Mouse (Mus musculus) kidney, adult 10 weeks (tissue): ENCODE results near the gene Tnfsfm13. TPM values are rescaled to one million over a fixed set of nuclear protein-coding genes. Genes with fewer than 3 reads are reported as not detected.

Experiments
- polyA plus RNA-seq: library from polyadenylated mRNA; stranded (reverse); fragments of 350-450 nt; fragmentation: Illumina TruSeq; extraction: RNeasy Lipid Tissue Mini Kit (QIAGEN cat#74804); gene quantifications from one replicate; pipeline ENCODE4 v1.2.3, GENCODE M21; 2014; ENCODE audit warnings: low read depth, low replicate concordance

The Tnfsfm13 gene
- polyA plus RNA-seq: 1.1 TPM

DNA sequence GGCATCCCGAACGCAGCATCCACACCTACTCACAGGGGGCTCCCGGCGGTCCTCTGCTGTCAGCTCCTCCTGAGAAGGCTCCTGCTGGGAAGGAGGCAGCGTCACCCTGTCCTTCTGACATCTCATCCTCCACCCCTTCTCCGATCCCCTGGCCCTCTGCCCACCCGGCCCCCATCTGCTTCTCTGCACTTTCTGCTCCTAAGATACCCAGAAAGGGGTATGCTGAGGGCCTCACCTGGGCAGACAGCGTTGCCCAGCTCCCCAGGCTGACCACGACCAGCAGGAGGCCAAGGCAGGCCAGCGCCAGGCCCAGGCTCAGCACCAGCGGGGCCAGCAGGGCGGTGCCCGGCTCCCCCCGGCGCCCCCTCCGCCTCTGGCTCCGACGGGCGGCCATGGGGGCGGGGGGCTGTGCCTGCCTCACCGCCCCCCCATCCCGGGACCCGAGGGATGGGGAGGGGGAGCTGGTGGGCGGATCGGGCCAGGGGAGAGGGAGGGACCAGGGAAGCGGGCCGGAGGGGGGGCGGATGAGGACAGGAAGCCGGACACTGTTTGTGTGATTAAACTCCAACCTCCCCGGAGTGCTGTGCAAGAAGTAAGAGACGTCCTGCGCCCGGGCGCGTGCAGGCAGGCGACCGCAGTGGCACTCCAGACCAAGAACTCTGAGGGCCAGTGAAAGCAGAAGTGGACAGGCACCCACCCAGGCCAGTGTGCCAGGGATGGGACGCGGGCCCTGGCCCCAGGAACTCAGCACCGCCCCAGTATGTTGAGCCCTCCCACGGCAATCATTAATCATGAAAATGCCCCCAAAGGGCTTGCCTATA lies at the start of gene Tnfsfm13, which contains the start of gene Tnfsf12:
TSS of gene Tnfsfm13 (minus strand) at position 738 of the 821 bp plus-strand sequence.
TSS of gene Tnfsf12 (minus strand) at position 489 of the 821 bp plus-strand sequence.

DNA sequence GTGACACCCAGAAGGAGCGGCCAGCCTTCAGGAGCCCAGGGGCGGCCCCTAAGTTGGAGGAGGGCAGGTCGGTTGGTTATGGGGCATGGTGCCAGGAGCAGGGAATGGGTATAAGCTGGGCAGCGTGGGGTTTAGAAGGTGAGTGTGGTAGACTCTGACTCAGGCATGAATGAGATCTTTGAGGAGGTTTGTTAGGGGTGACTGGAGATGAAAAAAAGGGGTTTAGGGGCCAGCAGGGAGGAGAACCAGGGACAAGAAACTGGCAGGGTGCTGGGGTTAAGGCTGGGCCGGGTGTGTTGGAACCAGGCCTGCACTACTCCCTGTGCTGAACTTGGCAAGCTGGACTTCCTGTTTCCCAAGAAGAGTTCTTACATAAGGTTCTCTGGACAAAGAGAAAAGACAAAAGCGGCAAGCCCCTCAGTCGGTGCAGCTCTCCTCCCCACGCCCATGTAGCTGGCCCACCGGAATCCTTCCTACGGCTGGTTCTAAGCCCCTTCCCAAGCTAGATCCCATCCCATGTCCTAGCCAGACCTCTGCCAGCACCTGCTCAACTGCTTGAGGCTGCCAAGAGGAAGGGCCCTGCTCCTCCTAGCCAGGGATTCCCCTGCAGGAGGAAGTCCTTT lies 10.3 kb downstream of the Tnfsfm13 start, which contains the start of gene Tnfsf13:
TSS of gene Tnfsf13 (minus strand) at position 259 of the 623 bp plus-strand sequence.

DNA sequence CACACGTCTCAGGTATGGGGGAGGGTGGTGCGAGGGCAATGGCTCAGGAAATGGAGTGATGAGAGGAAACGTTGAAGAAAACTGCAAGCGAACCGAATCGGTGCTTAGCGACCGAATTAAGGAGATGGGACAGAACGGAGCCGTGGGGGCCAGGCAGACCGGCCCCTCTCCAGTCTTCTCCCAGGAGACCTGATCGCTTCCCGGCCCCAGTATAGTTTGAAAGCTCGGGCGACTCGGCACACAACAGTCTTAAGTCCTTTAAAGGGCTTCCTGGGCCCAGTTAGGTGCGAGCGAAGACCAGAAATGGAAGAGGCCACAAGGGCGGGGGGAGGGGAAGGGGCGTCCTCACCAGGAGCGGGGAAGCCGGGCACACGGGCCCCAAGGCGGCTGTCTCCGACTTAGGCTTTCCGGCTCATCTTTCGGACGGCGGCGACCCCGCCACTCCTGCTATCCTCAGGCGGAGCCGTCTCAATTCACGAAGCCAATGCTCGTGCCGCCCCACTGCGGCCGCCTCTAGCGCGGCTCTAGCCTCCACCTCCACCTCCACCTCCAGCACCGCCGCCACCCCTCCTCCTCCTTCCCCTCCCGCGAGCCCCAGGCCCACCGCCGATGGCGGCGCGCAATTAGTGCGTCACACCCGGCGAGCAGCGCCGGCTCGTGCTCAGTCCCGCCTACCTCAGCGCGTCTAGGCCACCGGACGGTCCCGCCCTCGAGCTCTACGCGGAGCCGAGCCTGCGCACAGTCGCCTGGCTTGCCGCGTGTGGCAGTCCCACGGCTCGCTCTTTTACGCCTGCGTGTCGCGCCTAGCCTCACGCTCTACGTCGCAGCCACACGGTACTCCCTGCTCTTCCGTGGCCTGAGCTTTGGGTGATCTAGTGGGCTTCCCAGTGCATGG lies 14.3 kb downstream of the Tnfsfm13 start, which contains the start of gene Senp3:
TSS of gene Senp3 (minus strand) at position 771 of the 895 bp plus-strand sequence.

DNA sequence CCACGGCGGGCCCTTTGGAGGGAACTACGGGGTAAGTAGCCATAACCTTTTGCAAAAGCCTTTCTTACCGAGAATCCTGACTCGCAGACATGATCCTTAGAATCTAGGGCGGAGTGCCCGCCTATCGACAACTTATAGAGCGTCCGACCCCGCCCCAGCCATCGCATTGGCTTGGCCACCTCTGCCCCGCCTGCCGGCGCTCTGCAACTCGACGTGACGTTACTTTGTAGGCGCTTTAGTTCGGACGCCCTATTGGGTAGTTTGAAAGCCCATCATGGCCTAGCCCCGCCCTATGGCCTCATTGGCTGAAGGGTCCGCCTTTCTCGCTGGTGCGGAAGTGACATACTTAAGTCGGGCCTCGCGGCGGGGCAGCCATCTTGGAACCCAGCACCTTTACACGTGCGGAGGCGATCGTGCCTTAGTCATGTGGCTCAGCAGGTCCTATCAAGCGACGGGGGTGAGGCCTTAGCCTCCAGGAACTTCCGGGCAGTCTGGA lies 23.6 kb downstream of the Tnfsfm13 start, which contains the start of gene Eif4a1:
TSS of gene Eif4a1 (minus strand) at position 213 of the 496 bp plus-strand sequence.

DNA sequence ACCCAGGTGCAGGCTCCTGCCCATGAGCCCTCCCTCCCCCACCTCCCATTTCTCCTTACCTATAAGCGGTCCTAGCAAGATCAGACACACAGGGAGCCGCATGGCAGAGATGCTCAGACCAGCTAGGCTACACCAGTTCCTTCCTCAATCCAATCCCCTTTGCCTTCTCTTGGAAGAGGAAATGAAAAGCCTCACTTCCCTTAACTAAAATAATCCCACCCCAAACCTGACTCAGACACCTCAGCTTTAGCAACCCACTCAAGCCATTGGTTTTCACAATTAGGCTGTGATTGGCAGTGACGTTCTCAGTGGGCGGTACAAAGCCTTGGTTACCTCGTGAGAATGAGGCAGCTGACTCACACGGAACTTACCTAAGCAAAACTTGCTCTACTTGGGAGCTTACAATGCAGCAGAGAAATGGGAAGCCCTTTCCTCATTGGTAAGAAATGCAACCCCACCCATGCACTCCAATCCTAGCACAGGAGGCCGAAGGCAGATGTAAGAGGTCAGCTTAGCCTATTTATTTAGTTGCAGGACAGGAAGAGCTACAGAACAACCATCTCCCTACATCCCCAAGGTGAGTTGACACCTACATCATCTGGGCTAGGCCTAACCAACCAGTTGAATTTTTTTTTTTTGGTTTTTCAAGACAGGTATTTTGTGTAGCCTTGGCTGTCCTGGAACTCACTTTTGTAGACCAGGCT lies 29.8 kb downstream of the Tnfsfm13 start, which contains the start of gene Cd68:
TSS of gene Cd68 (minus strand) at position 193 of the 704 bp plus-strand sequence.

DNA sequence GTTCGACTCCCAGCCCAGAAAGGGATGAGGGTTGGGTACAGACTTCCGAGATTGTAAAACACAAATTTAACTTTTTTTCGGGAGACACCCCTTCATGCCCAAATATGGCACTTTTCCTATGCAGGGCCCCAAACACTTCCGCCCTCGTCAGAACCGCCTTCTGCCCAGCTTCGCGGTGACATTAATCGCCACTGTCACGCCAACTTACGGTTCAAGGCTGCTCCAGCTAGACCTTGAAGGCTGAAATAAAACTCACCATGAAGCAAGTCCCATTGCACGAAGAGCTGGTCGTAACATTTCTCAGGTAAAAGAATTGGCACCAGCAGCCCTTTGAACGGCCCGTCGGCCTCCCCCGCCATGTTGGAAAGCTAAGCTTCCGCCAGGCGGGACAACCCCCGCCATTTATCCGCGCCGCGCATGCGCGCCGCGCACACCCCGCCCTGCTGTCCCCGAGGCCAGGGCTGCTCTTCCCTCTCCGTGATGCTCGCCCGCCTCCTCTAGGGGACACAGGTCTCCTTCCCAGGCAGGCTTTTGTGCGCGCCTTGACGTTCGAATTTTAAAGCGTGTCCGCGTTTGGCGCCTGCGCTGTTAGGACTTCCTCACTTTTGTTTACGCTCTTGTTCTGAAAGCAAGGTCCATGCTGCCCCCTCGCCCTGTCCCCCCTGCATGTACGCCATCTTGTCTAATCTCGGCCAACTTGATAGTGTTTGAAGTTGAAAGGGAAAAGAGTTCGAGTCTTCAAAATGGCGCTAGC lies 33.5 kb downstream of the Tnfsfm13 start, which contains the start of gene Mpdu1:
TSS of gene Mpdu1 (minus strand) at position 430 of the 754 bp plus-strand sequence.

DNA sequence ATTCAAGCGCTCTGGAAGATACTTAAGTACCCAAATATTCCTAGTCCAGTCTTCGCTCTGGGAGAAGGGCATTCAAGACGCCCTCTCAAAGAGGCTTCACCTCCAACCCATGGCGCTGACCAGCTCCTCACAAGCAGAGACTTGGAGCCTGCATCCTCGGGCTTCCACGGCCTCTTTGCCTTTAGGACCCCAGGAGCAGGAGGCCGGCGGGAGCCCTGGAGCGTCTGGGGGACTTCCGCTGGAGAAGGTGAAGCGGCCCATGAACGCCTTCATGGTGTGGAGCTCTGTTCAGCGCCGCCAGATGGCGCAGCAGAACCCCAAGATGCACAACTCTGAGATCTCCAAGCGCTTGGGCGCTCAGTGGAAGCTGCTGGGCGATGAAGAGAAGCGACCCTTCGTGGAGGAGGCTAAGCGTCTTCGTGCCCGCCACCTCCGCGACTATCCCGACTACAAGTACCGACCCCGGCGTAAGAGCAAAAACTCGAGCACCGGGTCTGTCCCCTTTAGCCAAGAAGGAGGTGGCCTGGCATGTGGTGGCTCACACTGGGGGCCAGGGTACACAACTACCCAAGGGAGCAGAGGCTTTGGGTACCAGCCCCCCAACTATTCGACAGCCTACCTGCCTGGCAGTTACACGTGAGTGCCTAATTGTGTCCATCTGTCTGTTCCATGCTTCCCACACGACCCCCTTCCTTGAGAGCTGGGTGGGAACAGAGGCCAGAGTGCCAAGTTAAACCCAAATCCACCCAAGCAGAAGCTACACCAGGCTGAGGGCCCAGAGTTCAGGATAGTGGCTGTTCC lies 40.4 kb downstream of the Tnfsfm13 start, which contains the start of gene Sox15:
TSS of gene Sox15 (plus strand) at position 51 of the 801 bp plus-strand sequence.

Other genes with a start within 250 kb of the Tnfsfm13 start
- not detected for gene Dnah2, start 147.0 kb downstream of the Tnfsfm13 start, polyA plus RNA-seq
- not detected for gene Efnb3, start 135.9 kb downstream of the Tnfsfm13 start, polyA plus RNA-seq
- 2.1 TPM for gene Wrap53, start 115.8 kb downstream of the Tnfsfm13 start, polyA plus RNA-seq
- gene Trp53, start 115.7 kb downstream of the Tnfsfm13 start, polyA plus RNA-seq: 2.5 TPM
- gene Atp1b2, start 90.2 kb downstream of the Tnfsfm13 start, polyA plus RNA-seq: 15.9 TPM
- gene Shbg, start 78.2 kb downstream of the Tnfsfm13 start, polyA plus RNA-seq: 0.32 TPM
- 7.5 TPM for gene Sat2, start 74.1 kb downstream of the Tnfsfm13 start, polyA plus RNA-seq
- 9.5 TPM for gene Fxr2, start 63.1 kb downstream of the Tnfsfm13 start, polyA plus RNA-seq
- gene Sox15, start 40.8 kb downstream of the Tnfsfm13 start, polyA plus RNA-seq: not detected
- gene Mpdu1, start 33.5 kb downstream of the Tnfsfm13 start, polyA plus RNA-seq: 16.5 TPM
- gene Cd68, start 29.9 kb downstream of the Tnfsfm13 start, polyA plus RNA-seq: 1.3 TPM
- 371 TPM for gene Eif4a1, start 23.7 kb downstream of the Tnfsfm13 start, polyA plus RNA-seq
- 58.9 TPM for gene Senp3, start 14.0 kb downstream of the Tnfsfm13 start, polyA plus RNA-seq
- gene Tnfsf13, start 10.3 kb downstream of the Tnfsfm13 start, polyA plus RNA-seq: 5.9 TPM
- gene Tnfsf12, start 249 bp downstream of the Tnfsfm13 start, polyA plus RNA-seq: 2.4 TPM
- gene Polr2a, start 62.5 kb upstream of the Tnfsfm13 start, polyA plus RNA-seq: 20.8 TPM
- not detected for gene Slc35g3, start 65.9 kb upstream of the Tnfsfm13 start, polyA plus RNA-seq
- gene Zbtb4, start 69.8 kb upstream of the Tnfsfm13 start, polyA plus RNA-seq: 16.5 TPM
- 3.2 TPM for gene Chrnb1, start 99.8 kb upstream of the Tnfsfm13 start, polyA plus RNA-seq
- 3.0 TPM for gene Fgf11, start 105.8 kb upstream of the Tnfsfm13 start, polyA plus RNA-seq
- gene Tmem102, start 109.5 kb upstream of the Tnfsfm13 start, polyA plus RNA-seq: 6.4 TPM
- gene Gm39566, start 119.2 kb upstream of the Tnfsfm13 start, polyA plus RNA-seq: not detected
- gene Spem2, start 122.4 kb upstream of the Tnfsfm13 start, polyA plus RNA-seq: not detected
- gene Spem1, start 126.1 kb upstream of the Tnfsfm13 start, polyA plus RNA-seq: not detected
- 0.20 TPM for gene Nlgn2, start 141.7 kb upstream of the Tnfsfm13 start, polyA plus RNA-seq
- 42.3 TPM for gene Tmem256, start 142.4 kb upstream of the Tnfsfm13 start, polyA plus RNA-seq
- 0.77 TPM for gene Plscr3, start 150.3 kb upstream of the Tnfsfm13 start, polyA plus RNA-seq
- gene Tnk1, start 162.6 kb upstream of the Tnfsfm13 start, polyA plus RNA-seq: 1.4 TPM
- gene Tmem95, start 181.9 kb upstream of the Tnfsfm13 start, polyA plus RNA-seq: not detected
- gene Kctd11, start 185.3 kb upstream of the Tnfsfm13 start, polyA plus RNA-seq: 2.0 TPM
- gene Acap1, start 199.4 kb upstream of the Tnfsfm13 start, polyA plus RNA-seq: not detected
- gene 2810408A11Rik, start 204.9 kb upstream of the Tnfsfm13 start, polyA plus RNA-seq: 1.1 TPM
- gene Neurl4, start 205.0 kb upstream of the Tnfsfm13 start, polyA plus RNA-seq: 3.5 TPM
- 15.6 TPM for gene Gps2, start 217.8 kb upstream of the Tnfsfm13 start, polyA plus RNA-seq
- gene Eif5a, start 225.9 kb upstream of the Tnfsfm13 start, polyA plus RNA-seq: 156 TPM
- 12.8 TPM for gene Ybx2, start 239.7 kb upstream of the Tnfsfm13 start, polyA plus RNA-seq